Mouse (Mus musculus) bone marrow macrophage, adult 2 months (primary cell): Measurements from ENCODE around the gene Cacng7.

Experiments used
- CTCF ChIP-seq: IDR thresholded peaks from 2 replicates; pipeline ENCODE4 v1.5.1; 2012; ENCODE audit warnings: low read depth, mild to moderate bottlenecking, low read length, moderate library complexity
- POLR2A ChIP-seq: IDR thresholded peaks from 2 replicates; pipeline ENCODE4 v1.6.1; 2012; ENCODE audit warnings: mild to moderate bottlenecking, low read depth, low read length, borderline replicate concordance

- TF ChIP-seq CTCF (no peak), POLR2A (no peak)
These were observed 55.0 kb downstream of the Cacng7 start for GRCm38 (mm10) chr7:3387761-3388160.
